Mouse (Mus musculus) lung, postnatal 25 days (tissue): ENCODE data around the gene Focad.

Experiments
- DNase-seq: peaks from one replicate; pipeline ENCODE4 v3.0.0; 2022; ENCODE audit warnings: low spot score

Focad gene

DNA sequence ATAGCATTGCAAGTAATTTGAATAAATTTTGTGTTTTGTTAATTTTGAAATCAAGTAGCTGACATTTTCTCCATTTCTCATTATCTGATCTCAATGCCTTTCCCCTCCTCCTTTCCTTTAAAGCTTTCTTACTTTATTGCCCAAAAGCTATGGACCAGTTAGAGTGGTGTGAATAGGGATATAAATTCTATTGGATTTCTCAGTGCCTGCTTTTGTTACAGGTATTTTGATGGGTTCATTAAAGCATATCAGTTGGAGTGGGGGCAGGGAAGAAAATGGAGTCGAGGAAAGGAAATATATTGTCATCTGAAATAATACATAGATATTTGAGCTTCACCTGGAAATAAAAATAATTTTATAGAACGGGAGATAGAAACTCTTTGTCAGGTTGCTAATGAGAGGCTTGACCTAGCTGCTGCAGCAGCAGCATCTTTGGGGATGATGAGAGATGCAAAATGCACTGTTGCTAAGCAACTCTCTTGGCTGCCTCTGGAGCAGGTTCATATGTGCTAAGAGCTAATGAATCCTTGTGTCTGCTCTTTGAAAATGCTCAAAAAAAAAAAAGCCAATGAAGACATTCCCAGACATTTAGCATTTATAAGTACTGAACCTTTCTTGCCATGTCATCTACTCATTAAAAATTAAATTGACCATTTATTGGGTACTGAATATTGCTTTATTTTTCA, 116.9 kb downstream of the Focad start:
- no peak for DNase-seq

DNA sequence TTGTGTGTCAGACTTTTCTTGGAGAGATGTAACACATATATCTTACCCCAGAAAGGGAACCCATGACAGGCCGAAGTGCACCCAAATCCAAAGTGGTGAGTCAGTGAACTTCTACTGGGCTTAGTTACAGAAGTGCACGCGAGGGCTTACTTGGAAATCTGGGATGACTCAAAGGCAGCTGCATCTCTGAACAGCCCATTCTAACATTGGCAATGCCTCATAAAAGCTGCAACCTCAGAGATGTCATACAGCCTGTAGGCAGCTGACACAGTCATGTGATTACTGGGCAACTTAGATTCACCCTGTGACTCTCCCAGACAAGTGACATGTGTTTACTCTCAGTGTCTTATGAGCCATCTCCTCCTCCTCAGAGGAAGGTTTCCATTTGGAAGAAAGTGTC, 119.5 kb downstream of the Focad start:
- peak; percentile 10 for DNase-seq

DNA sequence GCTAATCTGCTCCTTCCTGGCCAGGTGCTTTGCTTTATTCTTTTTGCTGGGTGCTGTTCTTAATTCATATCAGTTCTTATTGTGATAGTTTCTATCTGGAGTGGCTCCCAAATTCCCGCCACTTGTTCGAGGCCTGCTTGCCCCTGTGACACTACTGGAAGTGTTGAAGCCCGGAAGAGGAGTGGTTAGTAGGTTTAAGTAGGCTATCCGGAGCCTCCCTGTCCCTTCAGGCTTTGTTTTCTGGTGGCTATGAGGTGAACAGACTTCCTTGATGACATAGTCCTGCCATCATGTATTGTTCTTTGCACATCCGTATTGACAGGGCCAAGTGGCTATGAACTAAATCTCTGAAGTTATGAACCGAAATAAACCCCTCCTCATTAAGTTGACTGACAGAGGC, 123.9 kb downstream of the Focad start:
- no peak for DNase-seq

DNA sequence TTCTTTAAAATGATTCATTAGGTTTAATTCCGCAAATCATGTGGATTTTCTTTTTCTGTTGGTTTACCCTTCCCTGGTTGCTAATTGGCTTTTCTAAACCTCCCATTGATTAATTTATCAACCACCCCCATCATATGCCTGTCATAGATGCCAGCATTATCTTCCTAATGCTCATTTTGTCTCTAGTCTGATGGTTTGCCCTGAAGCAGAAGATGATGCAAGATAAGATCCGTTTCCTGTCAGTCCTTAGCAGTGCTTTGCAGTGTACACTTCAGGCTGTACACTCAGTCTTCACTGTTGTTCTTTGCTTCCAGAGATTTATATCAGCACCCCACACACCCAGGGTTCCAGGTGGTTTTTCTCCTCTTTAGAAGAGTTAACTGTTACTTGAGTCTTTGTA, 124.4 kb downstream of the Focad start:
- no peak for DNase-seq

DNA sequence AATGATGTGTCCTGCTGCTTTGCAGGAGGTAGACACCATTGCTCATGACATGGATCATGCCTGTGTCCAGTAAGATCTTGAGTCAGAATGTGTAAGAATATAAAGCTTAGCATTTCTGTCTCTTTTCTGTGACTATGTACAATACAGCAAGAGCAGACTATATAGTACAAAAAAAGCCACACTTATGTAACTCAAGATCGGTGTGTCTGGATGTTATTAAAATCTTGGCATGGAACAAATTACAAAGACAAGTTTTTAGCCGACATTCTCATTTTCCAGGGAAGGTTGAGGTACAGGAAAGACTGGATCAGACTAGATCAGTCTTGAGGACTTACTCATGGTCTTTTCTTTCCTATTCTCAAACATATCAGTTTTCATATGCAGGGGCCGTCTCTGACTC, 136.9 kb downstream of the Focad start:
- DNase-seq: no peak

DNA sequence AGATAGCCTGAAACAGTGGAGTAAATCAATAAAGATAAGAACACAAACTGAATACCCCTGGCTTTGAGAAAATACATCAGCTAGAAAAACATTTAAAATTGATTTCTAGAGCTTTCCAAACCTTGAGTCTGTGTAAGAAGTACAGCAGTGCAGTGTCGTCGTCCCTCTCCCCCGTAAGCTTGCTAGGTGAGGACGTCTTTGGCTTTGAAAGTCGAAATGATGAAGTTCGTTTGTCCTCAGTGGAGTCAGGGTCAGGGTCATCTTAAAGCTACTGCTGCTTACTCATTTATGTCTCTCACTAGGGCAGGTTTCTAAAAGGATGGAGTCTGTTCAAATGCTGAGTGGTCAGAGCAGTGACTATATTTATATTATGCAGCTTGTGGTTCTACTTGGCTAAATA, 141.5 kb downstream of the Focad start:
- DNase-seq: no peak

DNA sequence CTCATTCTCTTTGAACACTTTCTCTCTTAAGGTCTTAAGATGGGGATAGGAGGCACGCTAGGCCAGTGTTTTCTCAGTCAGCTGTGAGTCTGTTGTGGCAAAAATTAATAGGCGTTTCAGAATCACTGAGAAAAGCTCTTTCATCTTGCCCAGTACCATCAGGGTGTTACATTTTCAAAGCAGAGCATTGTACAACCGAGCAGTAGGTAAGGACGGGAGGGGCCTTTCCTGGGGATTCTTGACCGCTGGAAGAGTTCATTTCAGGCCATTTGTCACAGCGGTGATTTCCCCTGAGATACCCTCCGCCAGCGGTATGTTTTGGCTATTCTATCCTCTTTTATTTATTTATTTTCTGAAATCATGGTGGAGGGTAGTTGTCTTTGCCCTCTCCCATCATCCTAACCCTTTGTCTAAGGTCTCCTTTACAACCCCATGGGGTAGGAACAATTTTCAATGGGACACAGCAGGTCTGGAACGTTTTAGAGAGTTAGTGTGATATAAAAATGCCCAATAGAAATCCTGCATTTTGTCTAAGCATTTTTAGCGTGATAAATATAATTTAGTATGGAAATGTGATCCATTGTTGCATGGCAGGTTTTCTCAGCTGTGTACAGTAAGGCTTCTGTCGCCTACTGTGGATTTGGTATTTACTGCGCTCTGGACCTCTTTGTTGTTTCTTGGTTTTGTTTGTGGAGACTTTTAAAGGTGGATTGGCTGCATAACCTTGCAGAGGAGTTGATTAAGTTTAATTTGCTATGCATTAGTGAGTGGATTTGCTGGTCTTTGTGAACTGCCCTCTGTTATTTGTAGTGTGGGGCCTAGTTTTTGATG, 142.7 kb downstream of the Focad start:
- no peak for DNase-seq

DNA sequence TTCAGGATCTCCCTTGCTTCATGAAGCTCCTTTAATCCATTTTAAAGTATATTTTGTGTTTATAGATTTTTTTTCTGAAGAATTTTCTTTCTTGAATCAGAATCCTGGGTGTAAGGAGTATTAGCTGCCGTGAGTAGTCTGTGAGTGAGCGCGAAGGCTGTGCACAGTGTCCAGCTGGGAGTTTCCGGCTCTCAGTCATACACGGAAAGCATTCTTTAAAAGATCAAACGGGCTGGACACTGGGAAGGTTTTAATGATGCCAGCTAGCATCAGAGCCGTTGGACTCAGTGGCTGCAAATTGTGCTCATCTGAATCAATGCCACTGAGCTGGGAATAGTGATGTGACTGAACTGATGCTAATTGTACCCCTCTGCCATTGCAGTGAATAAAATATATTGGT, 143.9 kb downstream of the Focad start:
- DNase-seq: no peak

DNA sequence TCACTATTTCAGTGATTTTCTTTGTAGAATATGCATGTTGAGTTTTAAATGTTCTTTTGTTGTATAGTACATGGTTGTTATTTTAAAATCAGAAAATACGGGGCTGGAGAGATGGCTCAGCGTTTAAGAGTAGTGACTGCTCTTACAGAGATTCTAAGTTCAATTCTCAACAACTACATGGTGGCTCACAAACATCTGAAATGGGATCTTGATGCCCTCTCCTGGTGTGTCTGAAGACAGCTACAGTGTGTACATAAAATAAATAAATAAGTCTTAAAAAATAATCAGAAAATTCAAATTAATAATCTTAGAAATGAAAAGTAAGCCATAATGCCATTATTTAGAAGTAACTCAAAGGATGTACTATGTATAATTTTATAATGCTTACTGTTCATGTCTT, 149.4 kb downstream of the Focad start:
- DNase-seq: no peak

DNA sequence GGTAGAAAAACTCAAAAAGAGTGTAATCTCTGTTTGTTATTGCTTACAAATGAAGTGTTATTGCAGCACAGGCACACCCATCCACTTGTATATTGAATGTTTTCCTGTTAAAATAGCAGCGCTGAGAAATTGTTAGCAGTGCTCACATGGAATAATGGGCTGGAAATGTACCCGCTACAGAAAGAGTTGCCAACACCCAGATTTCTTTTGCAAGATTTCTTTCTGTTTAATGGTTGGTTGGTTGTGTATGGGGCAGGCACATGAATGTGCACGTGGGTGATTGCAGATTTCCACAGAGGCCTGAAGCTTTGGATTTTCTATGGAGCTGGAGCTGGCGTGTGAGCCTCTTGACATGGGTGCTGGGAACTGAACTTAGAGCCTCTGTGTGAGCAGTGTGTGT, 151.1 kb downstream of the Focad start:
- DNase-seq: peak; percentile 53

DNA sequence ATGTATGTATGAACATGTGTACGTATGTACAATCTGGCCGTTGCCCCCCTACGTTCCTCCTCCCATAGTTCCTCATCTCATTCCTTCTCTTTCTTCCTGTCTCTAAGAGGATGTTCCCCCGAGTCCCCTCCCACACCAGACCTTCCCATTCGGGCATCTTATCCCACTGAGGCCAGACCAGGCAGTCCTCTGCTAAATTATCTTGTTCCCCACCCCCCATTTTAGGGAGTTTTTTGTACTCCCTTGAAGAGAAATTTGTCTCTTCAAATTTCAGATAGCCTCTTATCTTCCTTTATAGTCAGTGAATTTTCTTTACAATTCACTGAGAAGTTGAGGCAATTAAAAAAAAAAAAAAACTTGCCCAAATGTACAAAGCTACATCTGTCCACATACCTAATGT, 166.9 kb downstream of the Focad start:
- no peak for DNase-seq

DNA sequence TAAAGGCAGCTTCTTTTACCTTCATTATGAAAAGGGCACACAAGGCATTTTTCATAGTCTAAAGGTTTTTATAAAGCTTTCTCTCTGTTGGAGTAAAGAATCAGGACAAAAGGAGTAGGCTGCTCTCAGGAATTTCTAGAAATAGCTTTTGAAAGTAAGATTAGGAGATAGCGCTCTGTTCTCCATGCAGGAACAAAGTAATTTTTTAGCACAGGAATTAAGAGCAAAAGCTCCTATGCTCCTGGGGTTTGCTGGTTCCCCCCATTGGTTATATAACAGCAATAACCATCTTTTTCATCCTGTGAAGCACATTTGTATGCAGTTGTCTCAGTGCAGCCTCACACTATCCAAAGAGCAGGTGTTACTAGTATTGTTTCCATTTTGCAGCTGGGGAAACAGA, 170.1 kb downstream of the Focad start:
- DNase-seq: no peak

DNA sequence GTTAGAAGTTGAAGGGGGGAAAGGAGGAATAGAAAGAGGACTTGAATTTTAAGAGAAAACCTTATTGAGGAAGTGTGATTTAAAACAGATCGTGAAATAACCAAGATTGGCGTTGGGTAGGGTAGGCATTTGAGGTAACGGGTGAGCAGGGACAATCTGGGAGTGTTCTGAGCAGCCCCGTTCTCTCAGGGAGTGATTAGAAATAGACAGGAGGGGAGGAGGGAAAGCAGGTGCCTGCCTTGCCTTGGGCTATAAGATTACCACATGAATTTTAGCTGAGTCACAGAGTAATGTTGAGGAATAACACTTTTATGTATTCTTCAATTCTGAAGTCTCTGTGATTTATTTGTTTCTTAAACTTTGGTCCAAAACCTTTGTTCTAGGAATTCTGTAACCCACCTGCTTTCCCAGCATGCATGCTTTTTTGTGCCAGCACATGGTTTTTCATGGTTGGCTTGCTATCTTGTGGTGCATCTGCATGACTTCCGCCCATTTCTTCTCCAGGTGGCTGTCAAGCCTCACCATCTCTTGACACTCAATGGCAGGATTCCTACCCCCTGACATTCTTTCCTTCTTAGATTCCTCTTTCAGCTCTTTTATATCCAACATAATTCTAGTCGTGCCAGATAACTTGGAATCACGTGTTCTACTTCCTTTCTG, 176.1 kb downstream of the Focad start:
- no peak for DNase-seq

DNA sequence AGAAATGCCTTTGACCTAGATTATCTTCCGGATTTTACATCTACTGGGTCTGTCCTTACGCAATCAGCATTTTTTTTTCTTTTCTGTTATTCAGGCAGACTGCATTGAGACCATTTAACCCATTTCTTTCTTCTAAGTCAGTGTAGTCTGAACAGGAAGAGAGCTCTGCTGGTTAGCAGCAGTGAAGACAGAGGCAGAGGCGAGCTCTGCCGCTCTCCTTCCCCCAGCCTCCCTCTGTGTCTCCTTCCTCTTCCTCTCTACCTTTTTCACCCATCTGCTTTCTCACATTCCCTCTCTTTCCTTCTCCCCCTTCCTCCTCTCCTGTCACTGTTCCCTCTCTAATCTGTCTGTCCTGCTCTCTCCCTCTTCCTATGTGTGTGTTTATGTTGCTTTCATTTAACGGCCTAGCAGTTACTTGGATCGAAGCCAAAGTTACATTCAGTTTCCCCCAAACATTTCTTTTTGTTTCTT, 181.2 kb downstream of the Focad start:
- DNase-seq: no peak

DNA sequence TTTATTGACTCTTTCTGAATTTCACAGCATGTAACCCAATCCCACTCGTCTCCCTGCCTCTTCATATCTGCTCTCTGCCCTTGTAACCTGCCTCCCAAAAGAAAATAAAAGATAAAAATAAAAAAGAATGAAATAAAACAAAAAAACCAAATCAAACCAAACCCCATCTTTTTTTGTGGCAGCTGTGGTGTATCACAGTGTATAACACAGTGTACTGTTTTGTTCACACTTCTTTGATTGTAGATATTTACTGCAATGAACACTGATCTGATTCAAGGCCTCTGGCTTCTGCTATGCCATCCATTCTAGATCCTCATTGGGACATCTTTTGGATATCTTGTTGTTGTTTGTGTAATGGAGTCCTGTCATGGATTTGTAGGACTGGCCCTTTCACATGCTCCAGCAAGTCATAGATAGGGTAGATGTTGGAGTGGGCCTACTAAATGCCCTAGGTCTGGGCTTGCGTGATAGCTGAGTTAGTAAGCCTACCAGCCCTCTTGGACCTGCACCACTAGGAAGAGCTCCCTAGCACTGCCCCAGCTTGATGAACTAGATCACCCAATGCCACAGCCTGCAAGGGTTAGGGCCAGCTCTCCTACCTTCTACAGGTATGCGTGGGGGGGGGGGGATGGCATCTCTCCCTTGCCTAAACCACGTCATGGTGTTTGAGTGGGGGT, 181.8 kb downstream of the Focad start:
- no peak for DNase-seq

DNA sequence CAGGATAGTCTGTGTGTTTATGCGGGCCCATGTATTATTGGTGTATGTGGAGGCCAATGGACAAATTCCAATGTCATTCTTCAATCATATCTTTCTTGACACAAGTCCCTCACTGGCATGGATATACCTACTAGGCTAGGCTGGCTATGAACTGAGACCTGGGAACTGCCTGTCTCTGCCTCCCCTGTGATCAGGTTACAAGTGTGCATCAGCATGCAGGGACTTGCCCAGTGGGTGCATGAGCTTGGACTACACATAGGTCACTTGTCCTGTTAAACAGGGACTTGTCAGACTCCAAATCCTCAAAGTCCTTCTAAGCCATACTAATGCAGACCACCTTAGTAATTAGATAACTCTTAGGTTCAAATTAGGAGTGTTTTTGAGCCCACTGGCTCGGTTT, 184.1 kb downstream of the Focad start:
- no peak for DNase-seq

DNA sequence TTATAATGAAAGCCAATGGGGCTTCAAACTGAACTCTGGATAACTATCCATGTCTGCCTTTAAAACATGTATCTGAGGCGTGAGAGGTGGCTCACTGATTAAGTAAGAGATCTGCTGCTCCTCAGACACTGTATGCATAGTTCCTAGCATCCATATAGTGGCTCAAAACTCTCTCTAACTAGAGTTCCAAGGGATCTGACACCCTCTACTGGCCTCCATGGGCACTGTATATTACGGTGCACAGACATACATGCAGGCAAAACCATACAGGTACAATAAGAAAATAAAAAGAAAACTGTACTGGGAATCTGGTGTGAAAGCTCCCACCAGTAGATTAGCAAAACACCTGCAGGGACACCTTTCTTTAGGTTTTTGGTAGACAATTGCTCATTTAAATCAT, 186.1 kb downstream of the Focad start:
- DNase-seq: no peak

DNA sequence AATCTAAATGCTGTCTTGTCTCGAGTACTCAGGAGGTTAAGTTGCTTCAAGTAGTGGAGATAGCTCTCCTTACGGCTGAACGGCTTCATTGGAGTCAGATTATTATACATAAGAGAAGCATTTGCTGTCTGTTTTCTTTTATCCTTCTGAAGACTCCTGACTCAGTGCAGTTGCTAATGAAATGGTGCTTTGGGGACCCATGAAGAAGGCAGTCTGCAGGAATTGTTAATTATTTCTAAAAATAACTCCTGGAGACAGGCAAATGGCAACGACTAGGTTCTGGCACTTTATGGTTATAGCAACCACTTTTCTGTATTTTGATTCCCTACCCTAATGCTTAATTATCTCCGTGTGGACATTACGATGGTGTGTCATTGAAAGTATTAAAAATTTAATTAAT, 201.1 kb downstream of the Focad start:
- no peak for DNase-seq

DNA sequence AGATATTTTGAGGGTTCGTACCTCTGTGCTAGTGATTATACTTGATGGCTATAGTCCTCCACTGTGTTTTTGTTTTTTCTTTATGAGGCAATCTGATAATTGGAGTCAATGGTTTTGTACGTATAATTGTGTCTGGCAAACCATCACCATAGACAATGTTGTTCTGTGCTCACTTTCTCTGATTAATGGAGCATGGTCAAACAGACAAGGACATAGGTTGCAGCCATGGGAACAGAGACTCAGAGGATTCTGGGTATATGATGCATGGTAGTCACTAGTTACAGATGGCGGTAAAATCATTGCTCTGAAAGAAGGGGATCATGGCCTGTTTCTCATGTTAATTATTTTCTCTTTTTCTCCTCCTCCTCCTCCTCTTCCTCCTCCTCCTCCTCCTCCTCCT, 205.1 kb downstream of the Focad start:
- DNase-seq: no peak

DNA sequence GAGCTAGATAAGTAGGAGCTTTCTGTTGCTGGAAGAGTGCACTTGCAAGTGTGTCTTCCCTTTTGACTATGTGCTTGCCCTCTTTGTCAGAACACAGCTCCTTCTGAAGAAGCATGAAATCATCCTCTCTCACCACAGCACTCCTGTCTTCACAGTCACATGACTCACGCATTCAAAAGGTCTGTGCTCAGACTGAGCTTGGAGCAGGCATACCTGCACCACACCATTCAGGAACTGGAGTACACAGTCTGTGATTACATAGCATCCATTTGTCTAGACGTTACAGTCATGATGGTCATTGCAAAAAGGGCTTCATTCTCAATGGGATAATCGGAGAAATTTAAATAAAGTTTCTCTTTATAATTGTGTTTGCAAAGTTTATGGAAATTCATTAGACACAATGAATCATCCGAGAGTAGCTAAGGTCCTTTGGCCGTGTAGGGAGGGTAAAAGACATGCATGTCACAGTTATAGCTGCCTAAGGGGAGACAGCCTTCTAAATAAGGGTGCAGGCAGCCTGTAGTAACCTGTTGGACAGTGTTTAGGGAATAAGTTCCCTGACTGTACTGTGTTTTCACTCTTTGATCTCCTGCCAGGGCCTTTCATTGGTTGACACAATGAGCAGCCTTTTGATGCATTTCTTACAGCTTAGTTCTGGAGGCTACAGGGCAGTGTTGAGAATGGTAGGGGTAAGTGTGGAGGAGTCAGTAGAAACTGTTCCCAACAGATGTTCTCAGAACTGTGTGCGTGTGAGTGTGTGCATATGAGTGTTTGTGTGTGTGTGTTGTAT, 206.6 kb downstream of the Focad start:
- DNase-seq: no peak

DNA sequence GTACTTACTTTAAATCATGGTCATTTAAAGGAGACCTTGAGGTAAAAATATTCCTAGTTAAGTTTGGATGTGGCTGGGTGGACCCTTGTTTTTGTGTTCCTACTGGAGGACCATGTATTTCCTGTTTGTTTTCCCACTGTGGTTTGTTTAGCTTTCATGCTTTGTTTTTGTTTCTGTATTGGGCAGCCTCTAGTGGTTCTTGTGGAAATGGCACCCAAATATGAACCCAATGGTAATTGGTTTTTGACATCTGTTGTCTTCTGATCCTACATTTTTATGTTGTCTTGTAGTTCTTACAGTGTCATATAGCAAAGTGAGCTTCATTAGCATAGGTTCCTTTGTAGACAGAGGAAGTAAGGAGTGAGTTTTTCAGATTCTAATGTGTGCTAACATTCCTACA, 207.9 kb downstream of the Focad start:
- DNase-seq: peak; percentile 40

DNA sequence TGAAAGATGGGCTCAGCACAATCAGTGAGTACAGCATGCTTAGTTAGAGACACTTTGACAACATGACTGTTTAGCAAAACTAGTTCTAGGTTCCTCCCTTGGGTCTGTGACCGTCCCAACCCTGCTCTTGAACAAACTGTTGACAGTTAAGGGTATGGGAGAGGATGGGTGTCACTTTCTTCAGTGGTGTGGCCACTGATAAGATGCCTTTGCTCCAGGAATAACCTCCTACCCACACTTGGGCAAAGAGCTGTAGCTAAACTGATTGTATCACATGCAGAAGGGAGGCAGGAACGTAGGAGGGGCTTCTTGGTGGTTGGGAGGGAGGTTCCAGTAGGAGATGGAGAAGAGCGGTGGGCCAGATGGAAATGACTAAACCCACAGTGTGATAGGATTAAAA, 213.3 kb downstream of the Focad start:
- no peak for DNase-seq
